Mouse (Mus musculus) liver, embryonic 13.5 days (tissue): ENCODE data around the gene Usp37. TPM values are rescaled to one million over a fixed set of nuclear protein-coding genes. Genes with fewer than 3 reads are reported as not detected.

Source experiments
- ATAC-seq: fragments of 200-750 bp; cut with Nextera tagmentation; 2 replicates; pipeline ENCODE4 v1.8.0; 2017; ENCODE audit warnings: low read depth, mild to moderate bottlenecking, moderate number of reproducible peaks, moderate library complexity
- DNase-seq: peaks from one replicate; pipeline ENCODE4 v3.0.0; 2022
- H3K27ac ChIP-seq: fragments of 300-500 bp; sonication (generic); 2 replicates; pipeline ENCODE4 v1.5.1; 2015; ENCODE audit warnings: moderate library complexity, mild to moderate bottlenecking, inconsistent platforms
- H3K27me3 ChIP-seq: fragments of 300-500 bp; sonication (generic); 2 replicates; pipeline ENCODE4 v1.6.1; 2015; ENCODE audit warnings: mild to moderate bottlenecking, inconsistent platforms
- H3K36me3 ChIP-seq: fragments of 300-500 bp; sonication (generic); 2 replicates; pipeline ENCODE4 v1.6.1; 2015; ENCODE audit warnings: mild to moderate bottlenecking, inconsistent platforms
- H3K4me1 ChIP-seq: fragments of 300-500 bp; sonication (generic); replicated peaks from 2 replicates; pipeline ENCODE4 v1.6.1; 2015; ENCODE audit warnings: inconsistent platforms
- H3K4me2 ChIP-seq: fragments of 300-500 bp; sonication (generic); 2 replicates; pipeline ENCODE4 v1.6.1; 2015; ENCODE audit warnings: inconsistent platforms, mild to moderate bottlenecking, moderate library complexity
- H3K4me3 ChIP-seq: fragments of 300-500 bp; sonication (generic); replicated peaks from 2 replicates; pipeline ENCODE4 v1.5.1; 2015; ENCODE audit warnings: mild to moderate bottlenecking, inconsistent platforms
- H3K9ac ChIP-seq: fragments of 300-500 bp; sonication (generic); 2 replicates; pipeline ENCODE4 v1.6.1; 2015; ENCODE audit warnings: mild to moderate bottlenecking, inconsistent platforms
- H3K9me3 ChIP-seq: fragments of 300-500 bp; sonication (generic); replicated peaks from 2 replicates; pipeline ENCODE4 v1.6.1; 2016; ENCODE audit warnings: inconsistent platforms
- WGBS: fragments of 180-500 bp; shearing (Covaris S2); methylation state at CpG from one replicate; pipeline ENCODE4 v1.1.7; 2015; ENCODE audit not compliant: insufficient replicate concordance; 5-methylcytosine and 5-hydroxymethylcytosine counted together
- microRNA counts: library from miRNA; unstranded; fragments of <30 nt; microRNA quantifications from one replicate; lab custom pipeline; 2016
- microRNA-seq: library from miRNA; unstranded; fragments of <30 nt; microRNA quantifications from one replicate; pipeline ENCODE4, GENCODE M21; 2016
- polyA plus RNA-seq: library from polyadenylated mRNA; unstranded; fragments of >200 nt; fragmentation: Nextera tagmentation; extraction: Ambion mirVana; gene quantifications from 2 replicates; pipeline ENCODE4 v1.2.1, GENCODE M21; 2015

The Usp37 gene
- polyA plus RNA-seq, 1 experiment from 2014 or later: 13.6 TPM

DNA sequence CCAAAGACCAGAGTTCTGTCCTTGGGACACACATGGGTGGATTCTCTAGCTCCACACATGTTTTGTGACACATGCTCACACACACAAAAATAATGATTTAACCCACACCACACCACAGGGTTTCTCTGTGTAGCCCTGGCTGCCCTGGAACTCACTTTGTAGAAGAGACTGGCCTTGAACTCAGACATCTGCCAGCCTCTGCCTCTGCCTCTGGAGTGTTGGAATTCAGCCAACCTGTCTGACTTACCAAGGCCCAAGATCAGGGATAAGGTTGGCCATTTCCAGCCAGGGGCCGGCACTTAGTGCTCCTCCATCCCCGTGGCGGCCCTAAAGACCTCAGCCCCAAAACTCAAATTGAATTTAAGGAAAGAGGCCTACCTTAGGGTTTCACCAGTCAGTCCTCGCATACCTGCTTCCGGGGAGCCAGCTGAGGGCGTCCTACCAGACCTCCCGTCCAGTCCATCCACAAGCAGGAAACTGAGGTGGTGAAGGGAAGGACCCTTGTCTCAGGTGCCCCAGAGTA lies 155.6 kb downstream of the Usp37 start:
- no peak for ATAC-seq
- Histone ChIP-seq H3K9ac (no peak overlapping the region), H3K27me3 (no peaks in the 10 kb centered on the region), H3K4me1 (peaks cover 73% of the 10 kb centered on the region), H3K27ac (peak overlapping the region; percentile 92), H3K36me3 (peaks cover 6% of the 10 kb centered on the region), H3K4me2 (no peak overlapping the region), H3K9me3 (no peaks in the 10 kb centered on the region), H3K4me3 (no peak overlapping the region)
- no peak for DNase-seq
- WGBS: 86% methylated on average over 7 of the region's 7 CpGs

DNA sequence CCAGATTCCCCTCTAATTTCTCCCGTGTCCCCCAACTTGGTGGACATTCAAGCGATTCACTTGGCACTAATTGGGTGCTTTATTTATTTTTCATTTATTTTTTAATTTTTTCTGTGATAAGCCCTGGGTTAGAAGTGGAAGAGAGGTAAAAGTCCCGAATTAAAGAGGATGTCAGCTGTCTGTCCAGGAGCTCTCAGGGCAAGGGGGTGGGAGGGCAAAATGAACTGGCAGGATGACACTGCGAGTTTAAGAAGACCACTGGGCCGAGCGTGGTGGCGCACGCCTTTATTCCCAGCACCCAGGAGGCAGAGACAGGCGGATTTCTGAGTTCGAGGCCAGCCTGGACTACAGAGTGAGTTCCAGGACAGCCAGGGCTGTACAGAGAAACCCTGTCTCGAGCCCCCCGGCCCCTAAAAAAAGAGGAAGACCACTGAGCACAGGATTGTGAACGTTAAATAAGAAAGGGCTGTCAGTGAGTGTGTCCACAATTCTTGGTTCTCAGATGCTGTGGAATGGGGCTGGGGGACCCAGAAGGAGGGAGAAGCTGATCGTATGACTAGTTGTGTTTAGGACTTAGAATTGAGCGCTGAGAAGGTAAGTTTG lies 156.6 kb downstream of the Usp37 start:
- peaks cover 70% of the 10 kb centered on the region for H3K4me1 ChIP-seq
- ATAC-seq (no peak), DNase-seq (no peak)
- peak overlapping the region; percentile 81 for H3K9ac ChIP-seq
- peak overlapping the region; percentile 69 for H3K4me3 ChIP-seq
- H3K9me3 ChIP-seq: no peaks in the 10 kb centered on the region
- H3K36me3 ChIP-seq: no peaks in the 10 kb centered on the region
- H3K4me2 ChIP-seq: peak overlapping the region; percentile 78
- H3K27me3 ChIP-seq: no peaks in the 10 kb centered on the region
- 36% methylated on average over 15 of the region's 15 CpGs for WGBS
- peak overlapping the region; percentile 92 for H3K27ac ChIP-seq

DNA sequence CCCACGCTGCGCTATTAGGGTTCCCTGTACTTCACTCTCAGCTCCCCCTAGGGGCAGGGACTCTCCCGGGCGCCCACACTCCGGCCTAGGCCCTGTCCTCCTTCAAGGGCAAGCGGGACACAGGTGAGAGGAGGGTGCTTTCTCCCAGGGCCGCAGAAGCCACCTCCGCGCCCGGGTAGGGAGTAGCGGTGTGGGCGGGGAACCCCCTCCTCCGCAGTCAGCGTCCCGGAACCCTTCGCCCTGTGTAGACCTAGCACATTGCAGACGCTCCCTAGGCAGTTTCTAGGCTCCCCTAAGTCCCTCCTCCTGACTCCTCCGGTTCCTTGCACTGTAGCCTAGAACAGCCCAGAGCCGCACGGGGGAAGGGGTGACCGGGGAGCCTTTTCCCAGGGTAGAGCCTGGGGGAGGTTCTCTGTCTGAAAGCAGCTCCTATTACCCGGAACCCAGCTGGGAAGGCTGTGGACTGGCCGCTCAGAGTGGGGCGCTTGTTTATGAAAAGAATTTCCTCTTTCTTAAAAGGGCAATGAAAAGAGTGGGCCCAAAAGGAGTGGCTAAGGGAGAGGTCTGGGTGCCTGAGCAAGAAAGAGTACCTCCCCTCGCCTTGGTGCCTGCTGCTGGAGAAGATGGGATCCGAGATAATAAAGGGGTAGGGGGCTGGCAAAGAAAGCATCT lies 157.2 kb downstream of the Usp37 start:
- Histone ChIP-seq H3K4me3 (peak overlapping the region; percentile 69), H3K27me3 (no peaks in the 10 kb centered on the region), H3K4me2 (peak overlapping the region; percentile 78), H3K36me3 (no peaks in the 10 kb centered on the region), H3K9me3 (no peaks in the 10 kb centered on the region), H3K27ac (peak overlapping the region; percentile 92), H3K4me1 (peaks cover 71% of the 10 kb centered on the region), H3K9ac (peak overlapping the region; percentile 81)
- ATAC-seq (peak; percentile 78), DNase-seq (peak; percentile 88)
- WGBS: 1% methylated on average over 26 of the region's 26 CpGs

DNA sequence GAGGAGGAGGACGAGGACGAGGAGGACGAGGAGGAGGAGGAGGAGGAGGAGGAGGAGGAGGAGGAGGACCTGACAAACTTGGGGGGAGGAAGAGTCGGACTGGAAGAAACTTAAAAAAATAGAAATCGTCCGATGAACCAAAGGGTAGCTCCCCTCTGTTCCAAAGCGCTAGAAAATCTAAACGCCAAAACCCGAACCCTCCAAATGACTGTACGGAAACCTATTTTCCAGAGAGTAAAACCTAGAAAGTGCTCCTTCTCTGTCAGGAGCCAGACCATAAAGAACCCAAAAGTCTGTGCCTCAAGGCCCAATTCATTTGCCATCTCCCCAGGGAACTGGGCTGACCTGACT lies 157.7 kb downstream of the Usp37 start:
- 49% methylated on average over 7 of the region's 10 CpGs for WGBS
- H3K27ac ChIP-seq: peak overlapping the region; percentile 92

DNA sequence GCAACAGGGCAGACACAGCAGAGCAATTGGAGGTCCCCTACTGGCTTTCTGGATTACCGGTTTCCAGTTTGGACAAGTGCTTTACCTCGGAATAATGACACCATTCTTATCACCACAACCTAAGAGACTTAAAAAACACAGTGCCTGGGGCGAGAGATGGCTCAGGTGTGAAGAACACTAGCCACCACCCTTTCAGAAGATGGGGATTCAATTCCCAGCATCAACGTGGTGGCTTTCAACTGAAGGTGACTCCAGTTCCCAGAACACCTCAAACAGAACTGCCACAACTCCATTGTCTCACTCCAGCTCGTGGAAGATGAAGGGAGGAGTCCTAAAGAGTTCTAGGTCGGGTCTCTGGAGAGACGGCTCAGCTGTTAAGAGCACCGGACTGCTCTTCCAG lies 158.6 kb downstream of the Usp37 start:
- H3K4me1 ChIP-seq: peaks cover 74% of the 10 kb centered on the region
- H3K4me3 ChIP-seq: no peak overlapping the region
- H3K27me3 ChIP-seq: no peaks in the 10 kb centered on the region
- no peak overlapping the region for H3K9ac ChIP-seq
- DNase-seq: no peak
- no peak overlapping the region for H3K4me2 ChIP-seq
- H3K9me3 ChIP-seq: no peaks in the 10 kb centered on the region
- no peak for ATAC-seq
- WGBS: 75% methylated on average over 8 of the region's 8 CpGs
- no peaks in the 10 kb centered on the region for H3K36me3 ChIP-seq
- no peak overlapping the region for H3K27ac ChIP-seq

More for the DNA sequence above, 157.7 kb downstream of the Usp37 start:
- Histone ChIP-seq H3K27me3 (no peaks in the 10 kb centered on the region), H3K9ac (peak overlapping the region; percentile 81), H3K36me3 (no peaks in the 10 kb centered on the region), H3K9me3 (no peaks in the 10 kb centered on the region), H3K4me1 (peaks cover 76% of the 10 kb centered on the region), H3K4me3 (peak overlapping the region; percentile 69), H3K4me2 (peak overlapping the region; percentile 78)
- DNase-seq: no peak
- ATAC-seq: no peak

MicroRNAs encoded within 50 kb of the gene (microRNA counts, 519-probe panel; counts per million panel counts)
- 5,054 counts per million, percentile 53 among the panel's probes with 10 or more counts for microRNA mmu-miR-26b (lab: Ali Mortazavi, UCI)

Small RNA genes within 50 kb of the gene (microRNA-seq; reads per million reads assigned to microRNA genes)
- gene Gm25035: not detected
- gene Mir26b: 45,578 reads per million, percentile 99 among the genes with 10 or more reads in this experiment

Other genes starting within 250 kb of the Usp37 start
- gene Tmbim1, start 238.7 kb downstream of the Usp37 start, polyA plus RNA-seq: 15.9 and 18.0 TPM in 2 replicates
- gene Catip, start 182.2 kb downstream of the Usp37 start, polyA plus RNA-seq: 0.08 and 0.13 TPM in 2 replicates
- 9.6 and 10.0 TPM in 2 replicates for gene Slc11a1, start 169.1 kb downstream of the Usp37 start, polyA plus RNA-seq
- gene Ctdsp1, start 152.8 kb downstream of the Usp37 start, polyA plus RNA-seq: 33.1 and 35.6 TPM in 2 replicates
- gene Vil1, start 134.9 kb downstream of the Usp37 start, polyA plus RNA-seq: 0.62 and 0.90 TPM in 2 replicates
- 40.6 and 50.6 TPM in 2 replicates for gene Cnot9, start 38.2 kb downstream of the Usp37 start, polyA plus RNA-seq
- gene Plcd4, start 1.4 kb downstream of the Usp37 start, polyA plus RNA-seq: 0.02 and 0.22 TPM in 2 replicates
- gene Zfp142, start 44.0 kb upstream of the Usp37 start, polyA plus RNA-seq: 1.8 TPM in 2 replicates
- gene Bcs1l, start 44.0 kb upstream of the Usp37 start, polyA plus RNA-seq: 13.8 and 14.3 TPM in 2 replicates
- gene Rnf25, start 57.1 kb upstream of the Usp37 start, polyA plus RNA-seq: 12.9 and 13.7 TPM in 2 replicates
- 0.50 and 0.58 TPM in 2 replicates for gene Stk36, start 57.2 kb upstream of the Usp37 start, polyA plus RNA-seq
- 5.7 and 9.2 TPM in 2 replicates for gene Ttll4, start 117.5 kb upstream of the Usp37 start, polyA plus RNA-seq
- gene Cyp27a1, start 169.3 kb upstream of the Usp37 start, polyA plus RNA-seq: 2.6 and 3.2 TPM in 2 replicates
- 0.05 and 0.12 TPM in 2 replicates for gene Prkag3, start 204.9 kb upstream of the Usp37 start, polyA plus RNA-seq
- 0.15 and 0.41 TPM in 2 replicates for gene Wnt6, start 227.6 kb upstream of the Usp37 start, polyA plus RNA-seq
- gene Wnt10a, start 247.2 kb upstream of the Usp37 start, polyA plus RNA-seq: not detected in 2 replicates